Mouse (Mus musculus): ENCODE data around the gene Trim14.
A peak's percentile ranks its signal among the peaks of the same experiment; 100 is the strongest.

Gene Trim14

DNA sequence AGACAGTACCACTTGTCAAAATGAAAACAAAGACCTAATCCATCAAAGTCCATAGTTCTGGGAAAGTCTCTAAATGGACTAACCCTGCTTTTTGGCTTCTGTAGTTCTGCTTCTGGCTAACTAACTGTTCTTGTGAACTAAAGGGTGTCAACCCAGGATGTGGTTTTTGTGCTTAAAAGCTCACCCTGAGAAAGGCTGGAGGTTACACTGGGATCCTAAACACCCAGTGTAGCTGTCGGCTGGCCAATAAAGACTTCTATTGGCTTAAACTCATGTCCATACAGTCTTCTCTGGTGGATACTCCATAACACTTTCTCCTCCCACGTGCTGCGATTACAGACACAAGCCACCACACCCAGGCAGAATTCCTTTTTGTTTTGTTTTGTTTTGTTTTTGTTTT, 9.7 kb downstream of the Trim14 start:
- DNase-seq: no peak

DNA sequence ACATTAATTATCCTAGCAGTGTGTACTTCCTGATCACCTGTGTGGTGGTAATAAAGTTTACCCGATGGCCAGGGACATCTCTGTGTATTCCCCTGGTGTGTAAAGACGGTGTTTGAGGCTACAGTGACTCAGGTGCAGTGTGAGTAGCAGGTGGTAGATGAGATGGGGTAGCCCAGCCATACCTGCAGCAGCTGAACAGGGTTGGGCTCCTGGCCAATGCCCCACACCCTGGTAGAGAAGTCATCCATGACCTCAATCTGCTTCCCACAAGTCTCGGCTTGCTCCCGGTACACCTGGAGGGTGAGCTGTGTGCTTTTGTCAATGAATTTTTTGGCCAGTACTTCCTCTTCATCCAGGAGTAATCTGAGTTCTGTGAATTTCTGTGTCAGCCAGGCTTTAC, 12.6 kb downstream of the Trim14 start:
- DNase-seq: no peak

GRCm38 (mm10) chr4:46521457-46521856, 14.5 kb downstream of the Trim14 start:
- DNase-seq: no peak

DNA sequence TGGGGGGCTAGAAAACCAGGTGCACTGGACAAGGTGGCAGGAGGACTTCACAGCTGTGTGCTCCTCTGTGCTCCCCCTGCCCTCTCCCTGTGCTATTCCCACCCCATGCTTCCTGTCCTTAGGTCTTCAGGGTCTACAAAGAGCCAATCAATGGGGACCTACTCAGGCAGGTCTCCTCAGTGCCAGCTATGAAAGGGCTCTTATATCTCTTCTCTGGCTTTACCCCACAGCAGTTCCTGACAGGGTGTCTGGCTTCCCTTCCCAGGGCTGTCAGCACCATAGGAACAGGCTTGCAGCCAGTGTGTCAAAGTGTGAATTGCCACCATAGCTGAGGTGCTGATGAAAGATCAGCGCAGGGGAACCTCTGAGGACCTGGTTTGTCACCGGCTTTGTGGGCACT, 15.4 kb downstream of the Trim14 start:
- no peak for DNase-seq

GRCm38 (mm10) chr4:46507736-46508460, 28.0 kb downstream of the Trim14 start:
- peak; percentile 63 for DNase-seq

DNA sequence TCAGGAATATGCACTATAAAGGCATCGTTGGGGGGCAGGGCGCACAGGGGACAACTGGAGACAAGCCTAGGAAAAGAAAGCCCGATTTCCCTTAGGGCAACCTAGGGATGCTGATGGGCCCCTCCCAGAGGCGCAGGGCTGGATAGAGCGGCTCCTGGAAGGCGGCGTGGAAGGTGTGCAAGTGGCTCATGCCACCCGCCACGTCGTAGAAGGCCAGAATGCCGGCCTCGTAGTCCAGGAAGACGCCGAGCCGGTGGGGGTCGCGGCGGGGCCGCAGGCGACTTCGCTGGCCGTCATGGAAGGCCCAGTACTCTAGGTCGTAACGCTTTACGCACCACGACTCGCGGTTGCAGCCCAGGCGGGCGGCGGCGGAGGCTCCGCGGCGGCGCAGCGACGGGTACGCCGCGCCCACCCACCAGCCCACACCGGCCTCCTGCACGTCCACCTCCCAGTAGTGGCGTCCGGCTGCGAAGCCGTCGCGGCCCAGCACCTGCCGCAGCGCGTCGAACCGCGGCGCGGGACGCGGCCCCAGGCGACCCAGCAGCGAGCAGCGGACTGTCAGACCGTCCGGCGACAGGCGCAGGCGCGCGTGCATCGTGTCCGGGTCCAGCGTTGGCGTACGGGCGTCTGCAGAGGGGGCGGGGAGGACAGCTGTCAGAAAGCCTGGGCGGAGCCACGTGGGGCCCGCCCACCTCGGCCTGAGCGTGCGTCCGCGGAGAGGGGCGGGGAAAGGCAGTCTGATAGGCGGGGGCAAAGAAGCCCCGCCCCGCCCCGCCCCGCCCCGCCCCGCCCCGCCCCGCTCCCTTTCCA, 28.9 kb downstream of the Trim14 start:
- peak; percentile 90 for DNase-seq

- peak; percentile 26 for DNase-seq
Measured at GRCm38 (mm10) chr4:46505361-46506057, 30.4 kb downstream of the Trim14 start.

GRCm38 (mm10) chr4:46503881-46504280, 32.1 kb downstream of the Trim14 start:
- DNase-seq: no peak

GRCm38 (mm10) chr4:46502606-46503502, 33.1 kb downstream of the Trim14 start:
- DNase-seq: no peak

DNA sequence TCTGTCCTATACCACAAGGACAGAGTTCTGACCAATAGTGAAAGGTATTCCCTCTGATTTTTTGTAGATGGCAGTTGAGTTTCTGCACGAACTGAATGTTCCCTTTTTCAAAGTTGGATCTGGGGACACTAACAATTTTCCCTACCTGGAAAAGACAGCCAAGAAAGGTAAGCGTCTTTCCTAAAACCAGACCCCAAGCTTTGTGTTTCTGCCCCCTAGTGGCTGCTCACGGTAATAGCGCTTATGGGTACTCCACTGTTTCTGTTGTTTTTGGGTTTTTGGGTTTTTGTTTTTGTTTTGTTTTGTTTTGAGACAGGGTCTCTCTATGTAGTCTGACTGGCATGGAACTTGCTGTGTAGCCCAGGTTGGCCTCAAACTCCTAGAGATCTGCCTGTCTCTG, 37.0 kb downstream of the Trim14 start:
- DNase-seq: peak; percentile 46

- DNase-seq: no peak
Measured at GRCm38 (mm10) chr4:46498511-46498910, 37.4 kb downstream of the Trim14 start.

DNA sequence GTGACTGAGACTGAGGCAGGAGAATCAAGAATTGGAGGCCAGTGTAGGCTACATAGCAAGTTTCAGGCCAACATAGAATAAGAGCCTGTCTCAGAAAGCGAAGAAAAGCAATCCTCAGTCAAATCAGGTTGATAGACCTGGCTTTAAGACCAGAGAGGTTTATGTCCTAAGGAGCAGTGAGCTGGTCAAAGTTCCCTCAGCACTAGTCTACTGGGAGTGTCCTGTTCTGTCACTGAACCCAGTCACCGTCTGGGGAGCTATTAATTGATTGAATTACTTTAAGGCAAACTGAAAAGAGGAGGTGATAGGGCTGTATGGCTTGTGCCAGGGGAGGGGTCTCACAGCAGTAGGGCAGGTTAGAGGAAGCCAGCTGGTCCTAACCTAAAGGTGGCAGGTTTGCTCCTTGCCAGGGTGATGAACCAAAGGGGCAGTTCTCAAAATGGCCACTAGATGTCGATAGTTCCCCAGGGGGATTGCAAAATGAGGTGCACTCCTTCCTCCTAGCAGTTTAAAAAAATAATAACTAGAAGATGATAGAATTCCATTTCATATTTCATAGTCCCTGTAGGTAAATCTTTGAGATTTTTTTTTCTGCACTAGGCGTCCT, 38.6 kb downstream of the Trim14 start:
- DNase-seq: peak; percentile 63

- no peak for DNase-seq
Measured at GRCm38 (mm10) chr4:46495543-46495942, 40.4 kb downstream of the Trim14 start.

DNA sequence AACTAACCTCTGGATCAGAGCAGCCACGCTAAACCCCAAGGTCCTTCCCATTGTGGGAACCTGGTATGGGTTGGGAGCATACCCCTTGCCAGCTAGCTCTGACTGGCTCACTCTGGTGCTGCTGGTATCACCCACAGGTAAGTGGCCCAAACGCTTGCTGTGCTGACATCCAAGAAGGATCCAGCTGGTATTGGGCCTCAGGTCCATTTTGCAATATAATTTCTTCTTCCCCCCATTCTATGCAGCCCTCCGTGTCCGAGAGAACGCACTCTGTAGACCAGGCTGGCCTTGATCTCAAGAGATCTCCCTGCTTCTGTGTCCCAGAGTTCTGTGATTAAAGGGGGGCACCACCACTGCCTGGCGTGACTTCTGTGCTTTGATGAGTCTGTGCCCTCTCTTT, 42.9 kb downstream of the Trim14 start:
- DNase-seq: no peak

GRCm38 (mm10) chr4:46489028-46489925, 46.7 kb downstream of the Trim14 start, which contains the start of gene Nans:
TSS of gene Nans (plus strand) at chr4:46489248.
- DNase-seq: peak; percentile 92

- peak; percentile 24 for DNase-seq
Measured at GRCm38 (mm10) chr4:46487348-46487747, 48.6 kb downstream of the Trim14 start.

DNA sequence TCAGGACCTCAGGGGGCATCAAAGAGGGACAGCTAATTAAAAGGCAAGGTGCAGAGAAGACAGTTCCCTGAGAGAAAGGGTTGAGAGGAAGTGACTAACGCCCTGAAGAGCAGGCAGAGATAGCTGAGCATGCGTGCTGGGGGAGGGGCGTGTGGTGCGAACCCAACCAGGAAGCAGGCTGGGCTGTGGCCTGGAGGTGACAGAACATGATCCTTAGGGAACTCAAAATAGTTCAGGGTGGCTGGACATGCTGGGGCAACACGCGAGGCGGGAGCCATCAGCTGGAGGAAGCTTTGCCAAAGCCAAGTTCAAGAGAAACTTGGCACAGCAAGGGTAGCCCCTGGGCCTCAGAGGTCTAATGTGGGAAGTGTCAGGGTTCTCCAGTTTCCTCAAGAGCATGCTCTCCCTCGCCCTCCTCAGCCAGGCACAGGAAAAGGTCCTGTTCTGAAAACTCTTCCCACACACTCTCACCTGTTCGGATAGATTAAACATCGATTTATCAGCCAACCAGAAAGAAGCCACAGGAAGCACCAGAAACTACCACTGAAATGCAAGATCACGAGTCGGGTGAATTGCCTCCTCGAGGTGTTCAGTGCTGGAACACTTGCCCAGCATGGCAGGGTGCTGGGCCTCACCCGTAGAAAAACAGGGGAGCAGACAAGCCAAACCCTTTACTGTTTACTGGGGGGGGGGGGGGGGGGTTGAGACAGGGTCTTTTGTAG, 50.1 kb downstream of the Trim14 start:
- DNase-seq: no peak

GRCm38 (mm10) chr4:46479081-46479480, 56.9 kb downstream of the Trim14 start:
- DNase-seq: no peak

GRCm38 (mm10) chr4:46475101-46475500, 60.8 kb downstream of the Trim14 start:
- DNase-seq: no peak

- DNase-seq: no peak
Measured at GRCm38 (mm10) chr4:46465740-46466139, 70.2 kb downstream of the Trim14 start.

All from cerebellum, adult 11 months (tissue).